Mouse (Mus musculus) C2C12 (cell line): Measurements from ENCODE around the gene Atf2. TPM values are rescaled to one million over a fixed set of nuclear protein-coding genes. Genes with fewer than 3 reads are reported as not detected.

Source experiments
- H3K27me3 ChIP-seq: one replicate; pipeline ENCODE4 v1.6.1; 2011; ENCODE audit not compliant: control insufficient read depth, insufficient read depth, insufficient read length
- H3K36me3 ChIP-seq: one replicate; pipeline ENCODE4 v1.6.1; 2011; ENCODE audit not compliant: control insufficient read depth, insufficient read depth
- H3K4me3 ChIP-seq: one replicate; pipeline ENCODE4 v1.5.1; 2011; ENCODE audit warnings: mild to moderate bottlenecking, control low read depth; ENCODE audit not compliant: poor library complexity, insufficient read depth, severe bottlenecking
- H3K79me2 ChIP-seq: one replicate; pipeline ENCODE4 v1.6.1; 2011; ENCODE audit not compliant: control insufficient read depth, insufficient read depth
- H3K79me3 ChIP-seq: one replicate; pipeline ENCODE4 v1.6.1; 2011; ENCODE audit warnings: low read depth, control low read depth
- H3ac ChIP-seq: one replicate; pipeline ENCODE3; 2011; ENCODE audit warnings: low read depth; ENCODE audit not compliant: control insufficient read depth, insufficient read length
- CEBPB ChIP-seq: IDR thresholded peaks from one replicate; pipeline ENCODE4 v1.6.1; 2011; ENCODE audit warnings: low read depth, mild to moderate bottlenecking, control low read depth, moderate library complexity
- CTCF ChIP-seq: IDR thresholded peaks from one replicate; pipeline ENCODE4 v1.5.1; 2011; ENCODE audit not compliant: control insufficient read depth, insufficient read depth, insufficient read length
- FOSL1 ChIP-seq: IDR thresholded peaks from one replicate; pipeline ENCODE4 v1.8.0; 2011; ENCODE audit warnings: mild to moderate bottlenecking, low read length; ENCODE audit not compliant: poor library complexity, insufficient read depth, severe bottlenecking
- MAX ChIP-seq: IDR thresholded peaks from one replicate; pipeline ENCODE4 v1.6.1; 2011; ENCODE audit warnings: mild to moderate bottlenecking, control low read depth
- MYOD1 ChIP-seq: IDR thresholded peaks from one replicate; pipeline ENCODE4 v1.6.1; 2011; ENCODE audit warnings: low read depth; ENCODE audit not compliant: control insufficient read depth, insufficient read length
- MYOG ChIP-seq: IDR thresholded peaks from one replicate; pipeline ENCODE4 v1.6.1; 2011; ENCODE audit not compliant: control insufficient read depth, insufficient read length; ENCODE audit errors: extremely low read depth
- USF1 ChIP-seq: IDR thresholded peaks from one replicate; pipeline ENCODE4 v1.6.1; 2011; ENCODE audit warnings: low read depth, mild to moderate bottlenecking, control low read depth, moderate library complexity
- polyA plus RNA-seq: library from polyadenylated mRNA; unstranded; fragments of >200 nt; fragmentation: generic; extraction: Trizol; gene quantifications from one replicate; pipeline ENCODE4 v1.2.1, GENCODE M21; 2012; ENCODE audit warnings: missing spikeins

Gene Atf2
- polyA plus RNA-seq, 1 experiment, result 7.7 TPM

DNA sequence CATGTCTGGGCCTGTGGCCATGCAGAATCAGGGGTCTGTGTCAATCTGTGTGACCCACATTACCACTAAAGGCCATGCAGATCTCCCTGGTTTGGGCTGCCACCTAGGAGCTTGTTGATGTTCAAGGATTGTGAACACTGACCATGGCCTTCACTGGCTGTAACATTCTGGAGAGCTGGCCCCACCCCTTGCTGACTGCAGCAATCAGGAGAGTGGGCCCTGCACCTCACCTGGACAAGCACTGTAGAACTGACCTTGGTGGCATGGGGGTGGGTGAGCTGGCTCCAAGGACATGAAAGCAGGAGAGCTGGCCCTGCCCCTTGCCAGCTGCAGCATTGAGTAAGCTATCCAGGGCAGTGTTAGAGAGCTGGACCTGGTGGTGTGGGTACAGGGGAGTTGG, 35.3 kb upstream of the Atf2 start:
- TF ChIP-seq CEBPB, result no peak
- TF ChIP-seq MYOD1, result no peak
- no peak for TF ChIP-seq MYOG
- no peak for TF ChIP-seq CTCF
- TF ChIP-seq MAX, result no peak
- TF ChIP-seq FOSL1, result no peak
- TF ChIP-seq USF1, result no peak
- H3K36me3 ChIP-seq, result no peaks in the 10 kb centered on the region
- H3ac ChIP-seq, result no peak overlapping the region
- no peaks in the 10 kb centered on the region for H3K79me3 ChIP-seq
- no peak overlapping the region for H3K4me3 ChIP-seq
- H3K79me2 ChIP-seq, result no peaks in the 10 kb centered on the region
- H3K27me3 ChIP-seq, result peaks cover 10% of the 10 kb centered on the region

DNA sequence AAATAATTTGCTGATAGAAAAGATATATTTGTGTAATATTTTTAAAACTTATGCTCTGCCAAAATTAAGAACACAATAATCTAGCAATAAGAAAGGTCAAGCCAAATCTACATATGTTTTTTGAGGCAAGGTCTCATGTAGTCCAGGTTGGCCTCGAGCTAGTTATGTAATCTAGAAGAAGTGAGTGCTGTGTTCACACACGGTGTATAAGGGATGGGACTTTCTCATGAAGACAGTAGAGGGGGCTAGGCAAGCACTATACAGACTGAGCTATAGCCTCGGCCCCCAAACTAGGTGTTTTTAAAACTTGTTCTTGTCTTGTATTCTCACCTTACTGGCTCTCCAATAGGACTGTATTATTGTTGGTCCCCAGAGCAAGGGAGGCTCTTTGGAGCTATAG, 33.1 kb upstream of the Atf2 start:
- Histone ChIP-seq H3K79me3 (no peaks in the 10 kb centered on the region), H3K27me3 (peaks cover 13% of the 10 kb centered on the region), H3K79me2 (no peaks in the 10 kb centered on the region), H3K36me3 (no peaks in the 10 kb centered on the region), H3ac (no peak overlapping the region), H3K4me3 (no peak overlapping the region)
- no peak for TF ChIP-seq MYOG
- TF ChIP-seq CEBPB, result no peak
- no peak for TF ChIP-seq FOSL1
- TF ChIP-seq MAX, result no peak
- TF ChIP-seq MYOD1, result no peak
- TF ChIP-seq CTCF, result no peak
- TF ChIP-seq USF1, result no peak

- H3K79me2 ChIP-seq, result no peaks in the 10 kb centered on the region
- peaks cover 13% of the 10 kb centered on the region for H3K27me3 ChIP-seq
- H3K4me3 ChIP-seq, result no peak overlapping the region
- H3K36me3 ChIP-seq, result no peaks in the 10 kb centered on the region
- H3ac ChIP-seq, result no peak overlapping the region
- H3K79me3 ChIP-seq, result no peaks in the 10 kb centered on the region
- TF ChIP-seq MYOD1 (no peak), MAX (no peak), CEBPB (no peak), USF1 (no peak), FOSL1 (no peak), MYOG (no peak), CTCF (no peak)
Measured at GRCm38 (mm10) chr2:73925089-73925488, 32.6 kb upstream of the Atf2 start.

GRCm38 (mm10) chr2:73919642-73920041, 27.2 kb upstream of the Atf2 start:
- no peaks in the 10 kb centered on the region for H3K79me2 ChIP-seq

GRCm38 (mm10) chr2:73912264-73912663, 19.8 kb upstream of the Atf2 start:
- no peak overlapping the region for H3K4me3 ChIP-seq

More at GRCm38 (mm10) chr2:73919642-73920041, 27.2 kb upstream of the Atf2 start:
- TF ChIP-seq CEBPB, result no peak
- no peak for TF ChIP-seq USF1
- no peak for TF ChIP-seq MYOG
- no peak for TF ChIP-seq MAX
- TF ChIP-seq MYOD1, result no peak
- no peak for TF ChIP-seq CTCF
- TF ChIP-seq FOSL1, result no peak
- no peak overlapping the region for H3ac ChIP-seq
- H3K79me3 ChIP-seq, result no peaks in the 10 kb centered on the region
- peaks cover 19% of the 10 kb centered on the region for H3K27me3 ChIP-seq
- H3K36me3 ChIP-seq, result no peaks in the 10 kb centered on the region
- no peak overlapping the region for H3K4me3 ChIP-seq

DNA sequence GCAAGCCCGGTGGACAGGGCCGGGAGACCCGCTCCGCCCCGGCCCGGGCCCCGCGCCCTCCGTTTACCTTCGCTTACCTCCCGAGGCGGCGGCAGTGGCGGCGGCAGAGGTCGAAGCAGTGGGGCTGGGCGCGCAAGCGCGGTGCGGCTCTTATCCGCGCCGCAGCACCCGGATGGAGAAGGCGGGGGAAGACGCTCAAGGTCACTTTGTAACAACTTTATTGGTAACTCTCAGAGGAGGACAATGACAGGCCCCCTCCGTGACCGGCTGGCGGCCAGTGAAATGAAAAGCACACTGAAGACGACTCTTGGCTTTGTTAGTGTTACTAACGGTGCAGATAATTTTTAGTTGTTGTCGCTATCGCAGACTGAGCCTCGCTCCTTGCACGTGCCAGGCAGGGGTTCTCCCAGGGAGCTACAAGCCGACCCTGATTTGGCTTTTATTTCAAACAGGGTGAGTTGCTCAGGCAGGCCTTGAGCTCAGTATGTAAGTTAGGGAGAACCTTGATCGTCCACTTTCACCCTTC, 18.8 kb upstream of the Atf2 start, which contains the start of gene Atp5g3:
Gene Atp5g3, minus strand, starts transcription at position 152 of the 526 bp plus-strand sequence.
- Histone ChIP-seq H3K4me3 (peak within 1 kb of the TSS; percentile 99), H3K36me3 (peaks cover 39% of the 10 kb centered on the region), H3K27me3 (no peaks in the 10 kb centered on the region), H3K79me3 (peaks cover 24% of the 10 kb centered on the region), H3ac (peak within 1 kb of the TSS; percentile 97), H3K79me2 (peaks cover 48% of the 10 kb centered on the region)
- TF ChIP-seq USF1, result no peak
- TF ChIP-seq MAX, result peak; percentile 48

More at GRCm38 (mm10) chr2:73912264-73912663, 19.8 kb upstream of the Atf2 start:
- no peaks in the 10 kb centered on the region for H3K27me3 ChIP-seq
- H3K36me3 ChIP-seq, result peaks cover 31% of the 10 kb centered on the region
- peaks cover 24% of the 10 kb centered on the region for H3K79me3 ChIP-seq
- TF ChIP-seq FOSL1, result no peak
- no peak for TF ChIP-seq MYOD1
- TF ChIP-seq MYOG, result no peak
- no peak for TF ChIP-seq USF1
- no peak for TF ChIP-seq MAX
- TF ChIP-seq CEBPB, result no peak
- no peak for TF ChIP-seq CTCF
- H3K79me2 ChIP-seq, result peaks cover 46% of the 10 kb centered on the region
- H3ac ChIP-seq, result no peak overlapping the region
